Mouse (Mus musculus) stomach, embryonic 16.5 days (tissue): Measurements from ENCODE around the gene Mgat5. TPM values are rescaled to one million over a fixed set of nuclear protein-coding genes. Genes with fewer than 3 reads are reported as not detected.
A peak's percentile ranks its signal among the peaks of the same experiment; 100 is the strongest.

Experiments used
- ATAC-seq: fragments of 200-750 bp; cut with Nextera tagmentation; 2 replicates; pipeline ENCODE4 v1.8.0; 2017; ENCODE audit warnings: moderate number of reproducible peaks, moderate TSS enrichment; ENCODE audit not compliant: insufficient read depth, low FRiP score
- H3K27ac ChIP-seq: fragments of 300-500 bp; sonication (generic); 2 replicates; pipeline ENCODE4 v1.5.1; 2014; ENCODE audit warnings: low read length
- H3K27me3 ChIP-seq: fragments of 300-500 bp; sonication (generic); 2 replicates; pipeline ENCODE4 v1.6.1; 2014; ENCODE audit warnings: low read length, control low read depth, mixed read lengths; ENCODE audit not compliant: control insufficient read depth, insufficient read depth
- H3K36me3 ChIP-seq: fragments of 300-500 bp; sonication (generic); 2 replicates; pipeline ENCODE4 v1.6.1; 2014; ENCODE audit warnings: low read length; ENCODE audit not compliant: control insufficient read depth, insufficient read depth
- H3K4me1 ChIP-seq: fragments of 300-500 bp; sonication (generic); 2 replicates; pipeline ENCODE4 v1.6.1; 2014; ENCODE audit warnings: low read length, control low read depth, mixed read lengths; ENCODE audit not compliant: control insufficient read depth, insufficient read depth
- H3K4me2 ChIP-seq: fragments of 300-500 bp; sonication (generic); 2 replicates; pipeline ENCODE4 v1.6.1; 2014; ENCODE audit warnings: low read depth, low read length, mixed read lengths
- H3K4me3 ChIP-seq: fragments of 300-500 bp; sonication (generic); replicated peaks from 2 replicates; pipeline ENCODE4 v1.5.1; 2014; ENCODE audit warnings: mild to moderate bottlenecking, low read length
- H3K9ac ChIP-seq: fragments of 300-500 bp; sonication (generic); 2 replicates; pipeline ENCODE4 v1.6.1; 2014; ENCODE audit warnings: low read length
- H3K9me3 ChIP-seq: fragments of 300-500 bp; sonication (generic); replicated peaks from 2 replicates; pipeline ENCODE4 v1.6.1; 2016; ENCODE audit warnings: low read length, control low read depth; ENCODE audit not compliant: control insufficient read depth
- WGBS: fragments of 180-500 bp; shearing (Covaris S2); extraction: QIAGEN DNeasy Blood & Tissue Kit; methylation state at CpG from one replicate; pipeline ENCODE4 v1.1.7; 2014; 5-methylcytosine and 5-hydroxymethylcytosine counted together
- polyA plus RNA-seq: library from polyadenylated mRNA; unstranded; fragments of >200 nt; fragmentation: Nextera tagmentation; extraction: Ambion mirVana; gene quantifications from 2 replicates; pipeline ENCODE4 v1.2.1, GENCODE M21; 2015

Gene Mgat5
- polyA plus RNA-seq, 1 experiment from 2014 or later, result 5.7 TPM

DNA sequence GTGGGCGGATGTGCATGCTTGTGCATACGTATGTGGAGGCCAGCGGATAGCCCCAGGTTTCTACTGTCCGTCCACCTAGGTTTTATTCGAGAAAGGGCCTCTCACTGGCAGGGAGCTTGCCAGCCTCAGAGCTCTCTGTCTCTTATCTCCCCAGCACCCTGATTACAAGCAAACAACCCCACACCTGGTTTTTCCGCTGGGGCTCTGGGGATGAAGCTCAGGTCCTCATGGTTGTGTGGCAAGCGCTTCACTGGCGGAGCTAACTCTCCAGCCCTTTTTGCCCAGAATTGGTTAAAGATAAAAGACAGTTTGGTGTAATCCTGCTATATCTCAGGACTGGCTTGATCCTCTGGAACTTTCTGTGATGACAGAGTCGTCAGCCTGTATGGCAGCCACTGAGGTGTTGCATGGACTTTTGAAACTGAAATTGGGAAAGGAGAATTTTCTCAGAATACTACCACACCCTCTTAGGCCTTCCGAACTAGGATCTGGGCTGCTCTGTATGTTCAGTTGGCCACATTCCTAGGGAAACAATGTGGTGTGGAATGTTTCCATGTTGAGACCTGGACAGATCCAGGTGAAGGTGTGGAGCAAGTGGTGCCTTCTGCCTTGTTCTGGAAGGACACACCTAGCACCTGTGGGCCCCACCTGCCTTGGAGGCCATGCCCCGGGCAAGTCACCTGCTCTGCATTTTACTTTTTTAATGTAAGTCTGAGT is 39.4 kb downstream of the Mgat5 start:
- Histone ChIP-seq H3K27ac (no peak overlapping the region; the same call in 1 of the 2 replicates), H3K4me2 (no peak overlapping the region), H3K36me3 (no peaks in the 10 kb centered on the region), H3K9ac (no peak overlapping the region), H3K4me3 (no peak overlapping the region), H3K27me3 (no peaks in the 10 kb centered on the region), H3K9me3 (no peaks in the 10 kb centered on the region), H3K4me1 (peaks cover 10% of the 10 kb centered on the region; the same call in 1 of the 2 replicates)
- peak; percentile 39; the same call in 1 of the 2 replicates for ATAC-seq
- WGBS, result 73% methylated on average over 11 of the region's 11 CpGs

DNA sequence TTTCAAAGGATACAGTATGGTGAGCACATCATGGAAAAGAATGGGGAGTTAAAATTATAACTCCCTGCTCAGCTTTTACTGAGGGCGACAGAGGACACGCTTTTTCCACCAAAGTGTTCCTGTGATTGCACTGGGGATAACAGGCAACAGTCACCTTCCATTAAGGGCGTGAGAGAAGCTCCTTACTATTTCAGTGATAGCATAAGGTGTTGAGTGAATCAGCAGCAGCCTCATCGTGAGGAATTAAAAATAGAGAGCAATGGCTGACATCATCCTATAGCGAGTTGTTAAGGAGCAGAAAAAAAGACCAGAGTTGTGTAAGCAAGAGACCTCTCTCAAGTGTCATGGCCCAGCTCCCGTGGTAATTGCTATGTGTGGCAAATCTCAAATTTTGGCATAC is 41.3 kb downstream of the Mgat5 start:
- ATAC-seq, result no peak
- WGBS, result 82% methylated on average over 6 of the region's 6 CpGs

DNA sequence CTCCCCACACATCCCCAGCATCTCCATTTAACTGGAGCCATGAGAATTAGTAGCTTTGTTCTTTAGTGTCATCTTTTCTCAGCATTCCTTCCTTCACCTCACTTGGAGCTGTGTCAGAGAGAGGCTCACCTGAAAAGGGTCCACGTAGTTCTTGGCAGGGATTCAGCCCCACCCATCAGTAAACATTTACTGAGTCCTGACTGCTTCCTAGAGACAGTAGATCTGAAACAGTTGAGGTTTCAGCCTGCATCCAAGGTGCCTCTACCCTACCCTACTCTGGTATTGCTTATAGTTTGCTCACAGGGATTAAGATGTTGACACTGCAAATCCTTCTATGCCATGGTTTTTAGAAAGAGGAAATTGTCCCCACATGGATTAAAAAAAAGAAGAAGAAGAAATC is 43.6 kb downstream of the Mgat5 start:
- H3K27me3 ChIP-seq, result no peaks in the 10 kb centered on the region
- no peaks in the 10 kb centered on the region for H3K9me3 ChIP-seq
- no peak overlapping the region; the same call in 1 of the 2 replicates for H3K27ac ChIP-seq
- H3K4me1 ChIP-seq, result peaks cover 10% of the 10 kb centered on the region; the same call in 1 of the 2 replicates
- peaks cover 3% of the 10 kb centered on the region; the same call in 1 of the 2 replicates for H3K36me3 ChIP-seq
- H3K4me3 ChIP-seq, result no peak overlapping the region
- WGBS, result 31% methylated on average over 1 of the region's 1 CpGs
- no peak overlapping the region for H3K9ac ChIP-seq
- no peak overlapping the region for H3K4me2 ChIP-seq
- peak; percentile 71; the same call in 1 of the 2 replicates for ATAC-seq

More for the DNA sequence above, 41.3 kb downstream of the Mgat5 start:
- Histone ChIP-seq H3K36me3 (no peaks in the 10 kb centered on the region), H3K4me2 (no peak overlapping the region), H3K4me1 (peaks cover 10% of the 10 kb centered on the region; the same call in 1 of the 2 replicates), H3K9me3 (no peaks in the 10 kb centered on the region), H3K4me3 (no peak overlapping the region), H3K9ac (no peak overlapping the region), H3K27ac (no peak overlapping the region), H3K27me3 (no peaks in the 10 kb centered on the region)

DNA sequence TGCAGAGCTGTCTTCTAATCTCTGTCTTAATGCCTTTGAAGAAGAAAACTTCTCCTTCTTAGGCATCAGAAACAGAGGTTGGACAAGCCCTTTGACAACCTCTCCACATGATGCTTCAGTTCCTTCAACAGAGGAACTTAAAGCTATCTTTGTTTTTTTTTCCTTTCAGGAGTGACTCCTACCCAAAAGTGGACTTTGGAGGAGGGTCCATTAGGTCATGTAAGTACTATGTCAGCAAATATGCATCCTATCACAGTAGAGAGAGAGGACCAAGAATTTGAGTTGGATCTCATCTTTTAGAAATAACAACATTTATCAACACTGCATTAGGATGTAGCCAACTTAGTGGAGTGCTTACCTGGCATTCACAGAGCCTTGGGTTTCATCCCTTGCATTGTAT is 44.8 kb downstream of the Mgat5 start:
- Histone ChIP-seq H3K4me1 (peaks cover 10% of the 10 kb centered on the region; the same call in 1 of the 2 replicates), H3K4me3 (no peak overlapping the region), H3K36me3 (peaks cover 3% of the 10 kb centered on the region; the same call in 1 of the 2 replicates), H3K9me3 (no peaks in the 10 kb centered on the region), H3K4me2 (no peak overlapping the region), H3K27me3 (no peaks in the 10 kb centered on the region), H3K9ac (no peak overlapping the region), H3K27ac (no peak overlapping the region)
- ATAC-seq, result no peak

DNA sequence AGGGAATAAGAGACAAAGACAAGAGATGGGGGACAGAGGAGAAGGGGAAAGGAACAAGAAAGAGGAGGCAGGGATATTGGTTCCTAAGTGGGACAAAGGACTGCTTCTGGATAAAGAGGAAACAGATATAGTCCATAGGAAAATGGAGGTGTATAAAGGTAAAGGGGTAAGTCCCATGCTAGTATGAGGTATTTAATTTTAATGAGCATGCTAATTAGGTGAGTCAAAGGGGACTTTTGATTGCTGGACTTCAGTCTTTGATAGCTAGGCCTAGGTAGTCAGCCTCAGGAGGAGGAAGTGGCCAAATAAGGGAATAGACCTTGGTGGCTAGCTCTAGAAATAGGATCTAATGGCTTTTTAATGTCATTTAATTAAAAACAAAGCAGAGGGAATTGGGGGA is 45.5 kb downstream of the Mgat5 start:
- H3K27me3 ChIP-seq, result no peaks in the 10 kb centered on the region
- H3K9me3 ChIP-seq, result no peaks in the 10 kb centered on the region
- no peak overlapping the region for H3K4me2 ChIP-seq
- ATAC-seq, result no peak
- H3K27ac ChIP-seq, result no peak overlapping the region
- H3K4me1 ChIP-seq, result peaks cover 10% of the 10 kb centered on the region; the same call in 1 of the 2 replicates
- peaks cover 3% of the 10 kb centered on the region; the same call in 1 of the 2 replicates for H3K36me3 ChIP-seq
- no peak overlapping the region for H3K4me3 ChIP-seq
- no peak overlapping the region for H3K9ac ChIP-seq

DNA sequence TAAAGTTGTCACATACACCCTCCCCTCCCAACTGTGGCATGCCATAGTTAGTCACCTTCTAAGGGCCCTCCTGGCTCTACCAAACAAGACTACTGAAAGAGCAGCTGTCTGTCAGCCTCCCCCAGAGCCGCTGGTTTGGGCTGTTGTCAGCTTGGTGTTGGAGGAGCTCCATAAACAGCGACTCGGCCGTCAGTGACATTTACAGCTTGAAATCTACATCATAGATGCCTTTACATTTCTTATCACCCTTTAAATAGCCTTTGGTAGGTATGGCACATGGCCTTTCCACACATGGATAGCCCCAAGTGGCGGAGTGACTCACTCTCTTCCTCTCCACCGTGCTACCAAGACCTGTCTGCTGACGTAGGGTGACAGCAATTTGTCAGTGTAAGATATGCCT is 46.9 kb downstream of the Mgat5 start:
- Histone ChIP-seq H3K9me3 (no peaks in the 10 kb centered on the region), H3K4me3 (no peak overlapping the region), H3K9ac (no peak overlapping the region), H3K27me3 (no peaks in the 10 kb centered on the region), H3K36me3 (peaks cover 7% of the 10 kb centered on the region; the same call in 1 of the 2 replicates), H3K4me1 (peaks cover 10% of the 10 kb centered on the region; the same call in 1 of the 2 replicates), H3K27ac (no peak overlapping the region), H3K4me2 (no peak overlapping the region)
- WGBS, result 88% methylated on average over 7 of the region's 7 CpGs
- ATAC-seq, result no peak

DNA sequence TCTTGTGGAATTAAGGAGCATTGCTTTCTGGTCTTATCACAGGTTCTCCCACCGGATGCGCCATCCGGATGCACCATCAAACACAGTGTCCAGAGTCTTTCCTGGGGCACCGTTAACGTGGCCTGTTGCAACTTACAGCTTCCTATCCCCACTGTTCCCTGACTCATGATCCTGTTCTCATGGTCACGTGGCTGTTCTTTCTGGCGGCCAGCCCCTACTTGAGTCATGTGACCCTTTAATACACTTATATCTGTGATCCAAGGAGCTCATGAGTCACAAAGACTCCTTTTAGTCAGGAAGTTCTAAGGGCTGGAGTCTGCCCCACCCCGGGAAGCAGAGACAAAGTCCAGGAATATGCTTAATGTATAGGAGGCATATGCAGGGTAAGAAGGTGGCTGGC is 52.2 kb downstream of the Mgat5 start:
- WGBS, result 81% methylated on average over 8 of the region's 8 CpGs
- Histone ChIP-seq H3K4me1 (0 out of 2 replicates have a peak, but pooled peaks cover 2% of the 10 kb centered on the region), H3K4me3 (no peak overlapping the region), H3K36me3 (0 out of 2 replicates have a peak, but pooled peaks cover 4% of the 10 kb centered on the region), H3K27me3 (no peaks in the 10 kb centered on the region), H3K4me2 (no peak overlapping the region), H3K9ac (no peak overlapping the region), H3K27ac (no peak overlapping the region), H3K9me3 (no peaks in the 10 kb centered on the region)
- peak; percentile 85 for ATAC-seq

DNA sequence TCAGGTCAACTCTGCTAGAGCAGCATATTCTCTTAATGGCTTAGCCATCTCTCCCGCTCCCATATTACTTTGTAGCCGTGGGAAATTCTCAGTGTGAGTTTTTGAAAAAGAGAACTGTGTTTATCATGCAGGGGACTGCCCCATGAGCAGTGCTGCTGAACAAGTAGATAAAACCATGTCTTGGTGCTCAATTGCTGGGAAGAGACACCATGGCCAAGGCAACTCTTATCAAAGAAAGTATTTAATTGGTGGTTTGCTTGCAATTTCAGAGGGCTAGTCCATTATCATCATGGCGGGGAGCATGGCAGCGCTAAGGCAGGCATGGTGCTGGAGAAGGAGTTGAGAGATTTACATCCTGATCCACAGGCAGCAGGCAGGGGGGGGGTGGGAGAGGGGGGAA is 54.9 kb downstream of the Mgat5 start:
- 87% methylated on average over 4 of the region's 4 CpGs for WGBS
- H3K9ac ChIP-seq, result no peak overlapping the region
- ATAC-seq, result no peak

DNA sequence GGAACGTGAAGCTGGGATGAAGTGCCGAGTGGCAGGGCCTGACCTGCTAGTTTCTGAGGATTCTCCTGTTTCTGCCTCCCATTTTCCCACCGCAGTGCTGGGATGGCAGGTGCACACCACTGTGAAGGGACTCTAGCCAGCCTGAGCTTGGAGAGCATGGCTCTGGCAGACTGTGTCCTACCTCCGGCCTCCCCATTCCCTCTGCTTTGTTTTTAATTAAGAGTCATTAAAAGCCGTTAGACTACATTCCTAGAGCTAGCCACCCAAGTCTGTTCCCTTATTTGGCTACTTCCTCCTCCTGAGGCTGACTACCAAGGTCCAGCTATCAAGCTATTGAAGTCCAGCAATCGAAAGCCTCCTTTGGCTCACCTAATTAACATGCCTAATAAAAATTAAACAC is 56.2 kb downstream of the Mgat5 start:
- Histone ChIP-seq H3K4me3 (no peak overlapping the region), H3K36me3 (no peaks in the 10 kb centered on the region), H3K27me3 (no peaks in the 10 kb centered on the region), H3K27ac (no peak overlapping the region), H3K4me2 (no peak overlapping the region), H3K9ac (no peak overlapping the region), H3K9me3 (no peaks in the 10 kb centered on the region), H3K4me1 (peaks cover 5% of the 10 kb centered on the region; the same call in 1 of the 2 replicates)
- ATAC-seq, result 0 out of 2 replicates have a peak, but pooled peaks have one; percentile 26
- WGBS, result 66% methylated on average over 6 of the region's 6 CpGs

More for the DNA sequence above, 54.9 kb downstream of the Mgat5 start:
- Histone ChIP-seq H3K4me2 (no peak overlapping the region), H3K4me1 (peaks cover 5% of the 10 kb centered on the region; the same call in 1 of the 2 replicates), H3K4me3 (no peak overlapping the region), H3K36me3 (0 out of 2 replicates have a peak, but pooled peaks cover 4% of the 10 kb centered on the region), H3K9me3 (no peaks in the 10 kb centered on the region), H3K27me3 (no peaks in the 10 kb centered on the region), H3K27ac (no peak overlapping the region)
